Mouse (Mus musculus) heart, embryonic 11.5 days (tissue): ENCODE data around the gene Tubd1. TPM values are rescaled to one million over a fixed set of nuclear protein-coding genes. Genes with fewer than 3 reads are reported as not detected.

Experiments
- ATAC-seq: fragments of 200-750 bp; cut with Nextera tagmentation; replicated peaks from 2 replicates; pipeline ENCODE4 v1.8.0; 2017; ENCODE audit warnings: moderate library complexity; ENCODE audit not compliant: insufficient number of reproducible peaks, low FRiP score, low TSS enrichment
- H3K27ac ChIP-seq: fragments of 300-500 bp; sonication (generic); 2 replicates; pipeline ENCODE4 v1.5.1; 2014; ENCODE audit warnings: mild to moderate bottlenecking, low read depth, low read length
- H3K27me3 ChIP-seq: fragments of 300-500 bp; sonication (generic); 2 replicates; pipeline ENCODE4 v1.6.1; 2014; ENCODE audit warnings: mild to moderate bottlenecking, low read length, mixed read lengths; ENCODE audit not compliant: control insufficient read depth, insufficient read depth
- H3K36me3 ChIP-seq: fragments of 300-500 bp; sonication (generic); 2 replicates; pipeline ENCODE4 v1.6.1; 2014; ENCODE audit warnings: mild to moderate bottlenecking, low read length, moderate library complexity, mixed read lengths; ENCODE audit not compliant: control insufficient read depth, insufficient read depth
- H3K4me1 ChIP-seq: fragments of 300-500 bp; sonication (generic); 2 replicates; pipeline ENCODE4 v1.6.1; 2014; ENCODE audit warnings: low read length; ENCODE audit not compliant: control insufficient read depth, insufficient read depth
- H3K4me2 ChIP-seq: fragments of 300-500 bp; sonication (generic); 2 replicates; pipeline ENCODE4 v1.6.1; 2014; ENCODE audit warnings: mild to moderate bottlenecking, moderate library complexity
- H3K4me3 ChIP-seq: fragments of 300-500 bp; sonication (generic); 2 replicates; pipeline ENCODE4 v1.5.1; 2014; ENCODE audit warnings: low read depth, low read length
- H3K9ac ChIP-seq: fragments of 300-500 bp; sonication (generic); 2 replicates; pipeline ENCODE4 v1.6.1; 2014; ENCODE audit warnings: mild to moderate bottlenecking, low read depth, low read length, moderate library complexity
- H3K9me3 ChIP-seq: fragments of 300-500 bp; sonication (generic); replicated peaks from 2 replicates; pipeline ENCODE4 v1.6.1; 2016; ENCODE audit warnings: low read length; ENCODE audit not compliant: control insufficient read depth
- WGBS: fragments of 180-500 bp; shearing (Covaris S2); extraction: QIAGEN DNeasy Blood & Tissue Kit; methylation state at CpG from one replicate; pipeline ENCODE4 v1.1.7; 2014; ENCODE audit not compliant: insufficient replicate concordance; 5-methylcytosine and 5-hydroxymethylcytosine counted together
- polyA plus RNA-seq: library from polyadenylated mRNA; unstranded; fragments of >200 nt; fragmentation: Nextera tagmentation; extraction: Ambion mirVana; gene quantifications from 2 replicates; pipeline ENCODE4 v1.2.1, GENCODE M21; 2014

The Tubd1 gene
- polyA plus RNA-seq, 1 experiment from 2014 or later, result 12.2 TPM

DNA sequence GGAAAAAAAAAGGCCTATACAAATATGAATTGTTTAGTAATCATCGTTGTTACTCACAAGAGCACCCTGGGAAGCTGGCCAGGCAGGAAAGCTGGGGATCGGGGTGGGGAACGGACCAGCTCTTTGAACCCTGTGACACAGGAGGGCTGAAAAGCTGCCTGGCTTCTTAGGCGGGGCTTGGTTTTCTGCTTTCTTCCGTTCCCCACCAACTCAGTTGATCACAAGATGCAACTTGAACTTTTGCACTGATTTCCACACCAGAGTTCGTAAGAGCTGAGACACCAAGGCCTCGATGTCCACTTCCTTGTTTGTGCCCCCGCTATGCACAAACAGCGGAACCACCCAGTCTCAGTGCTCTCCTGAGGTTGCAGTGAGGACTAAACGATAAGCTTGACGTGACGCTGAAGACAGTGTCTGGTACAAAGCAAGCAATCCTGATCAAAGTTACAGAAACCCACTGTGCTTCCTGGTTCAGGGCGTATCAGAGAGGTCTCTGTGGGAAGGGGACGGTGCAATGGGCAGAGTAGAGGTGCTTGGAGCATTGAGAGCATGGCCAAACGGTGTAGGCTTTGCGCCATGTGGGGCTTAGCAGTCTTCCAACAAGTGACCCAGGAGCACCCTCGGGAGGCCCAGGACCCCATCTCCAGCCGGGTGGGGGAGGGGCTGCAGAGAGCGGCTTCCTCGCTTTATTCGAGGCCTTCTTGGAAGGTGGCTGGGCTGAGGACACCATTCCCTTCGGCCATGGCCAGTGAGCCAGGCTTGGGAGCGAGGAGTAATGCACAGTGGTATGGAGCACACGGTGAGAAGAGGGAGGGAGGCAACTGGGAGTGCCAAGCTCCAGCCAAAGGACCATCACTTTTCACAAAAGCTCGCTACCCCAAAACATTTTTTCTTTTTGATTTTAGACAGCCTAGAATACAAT is 34.3 kb downstream of the Tubd1 start:
- H3K36me3 ChIP-seq, result no peaks in the 10 kb centered on the region
- H3K4me1 ChIP-seq, result peaks cover 33% of the 10 kb centered on the region
- H3K4me2 ChIP-seq, result no peak overlapping the region
- H3K9me3 ChIP-seq, result no peaks in the 10 kb centered on the region
- H3K27me3 ChIP-seq, result no peaks in the 10 kb centered on the region
- 60% methylated on average over 25 of the region's 25 CpGs for WGBS
- no peak overlapping the region for H3K9ac ChIP-seq
- ATAC-seq, result no peak
- H3K4me3 ChIP-seq, result no peak overlapping the region
- no peak overlapping the region for H3K27ac ChIP-seq

DNA sequence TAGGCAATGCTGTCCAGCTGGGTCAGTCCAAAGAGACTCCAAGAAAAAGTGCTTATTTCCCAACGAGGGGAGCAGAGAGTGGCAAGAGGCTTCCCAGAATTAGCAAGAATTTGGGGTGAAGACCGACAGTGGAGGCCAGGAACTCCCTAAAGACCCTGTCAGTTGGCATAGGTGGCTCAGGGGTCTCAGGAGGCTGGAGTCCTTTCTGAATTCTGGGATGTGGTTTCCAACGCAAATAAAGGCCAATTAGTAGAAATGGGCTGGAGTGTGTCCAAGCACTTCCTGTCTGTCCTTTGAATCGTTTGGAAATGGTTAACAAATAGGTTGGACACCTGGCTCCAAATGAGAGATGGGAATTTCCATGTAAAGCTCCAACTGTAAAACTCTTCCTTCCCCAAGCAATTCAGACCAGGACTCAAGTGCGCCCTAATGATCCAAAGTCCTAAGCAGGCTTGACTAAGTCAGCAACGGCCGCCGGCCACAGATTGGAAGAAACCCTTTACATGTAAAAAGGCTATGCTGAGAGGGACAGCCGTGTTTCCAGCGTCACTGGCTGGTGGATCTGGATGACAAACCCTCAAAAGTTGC is 35.0 kb downstream of the Tubd1 start:
- Histone ChIP-seq H3K4me1 (peaks cover 34% of the 10 kb centered on the region), H3K36me3 (no peaks in the 10 kb centered on the region), H3K9ac (no peak overlapping the region), H3K27me3 (no peaks in the 10 kb centered on the region), H3K9me3 (no peaks in the 10 kb centered on the region), H3K4me2 (no peak overlapping the region), H3K27ac (no peak overlapping the region), H3K4me3 (no peak overlapping the region)
- WGBS, result 81% methylated on average over 10 of the region's 10 CpGs
- ATAC-seq, result no peak

DNA sequence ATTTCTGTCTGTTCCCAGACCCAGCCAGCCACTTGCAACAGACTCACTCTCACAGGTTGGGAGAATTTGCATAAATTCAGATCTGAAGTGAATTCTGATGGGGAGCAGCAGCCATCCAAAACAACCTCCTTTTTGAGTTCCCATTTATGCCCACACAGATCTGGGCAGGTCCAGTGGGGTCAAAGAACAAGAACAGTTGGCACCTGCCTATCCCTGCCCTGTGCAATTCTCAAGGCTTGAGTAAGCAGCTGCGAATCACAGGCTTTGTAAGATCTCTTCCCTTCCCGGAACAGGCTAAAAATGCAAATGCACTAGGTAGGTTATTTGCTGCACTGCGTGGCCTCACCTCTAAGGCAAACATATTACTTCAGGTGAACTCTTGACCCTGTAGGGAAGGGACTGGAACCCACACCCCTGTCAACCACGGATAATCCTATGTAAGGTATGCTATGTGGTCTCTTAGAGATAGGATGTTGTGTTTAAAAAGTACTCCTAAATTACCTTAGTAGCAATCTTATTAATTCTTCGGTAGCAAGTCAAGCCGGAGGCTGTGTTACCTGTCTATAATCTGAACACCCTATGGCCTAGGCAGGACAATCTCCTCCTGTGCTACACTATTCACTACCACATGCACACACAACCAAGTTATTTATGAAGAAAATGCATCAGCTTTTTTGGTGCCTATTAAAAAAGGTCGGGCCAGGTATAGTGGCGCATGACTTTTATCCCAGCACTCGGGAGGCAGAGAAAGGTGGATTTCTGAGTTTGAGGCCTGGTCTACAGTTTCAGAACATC is 35.7 kb downstream of the Tubd1 start:
- Histone ChIP-seq H3K27me3 (no peaks in the 10 kb centered on the region), H3K27ac (peak overlapping the region; percentile 67; the same call in 1 of the 2 replicates), H3K4me1 (peaks cover 34% of the 10 kb centered on the region), H3K36me3 (no peaks in the 10 kb centered on the region), H3K4me2 (no peak overlapping the region; the same call in 1 of the 2 replicates), H3K4me3 (no peak overlapping the region), H3K9ac (no peak overlapping the region), H3K9me3 (no peaks in the 10 kb centered on the region)
- 81% methylated on average over 9 of the region's 9 CpGs for WGBS
- ATAC-seq, result no peak

DNA sequence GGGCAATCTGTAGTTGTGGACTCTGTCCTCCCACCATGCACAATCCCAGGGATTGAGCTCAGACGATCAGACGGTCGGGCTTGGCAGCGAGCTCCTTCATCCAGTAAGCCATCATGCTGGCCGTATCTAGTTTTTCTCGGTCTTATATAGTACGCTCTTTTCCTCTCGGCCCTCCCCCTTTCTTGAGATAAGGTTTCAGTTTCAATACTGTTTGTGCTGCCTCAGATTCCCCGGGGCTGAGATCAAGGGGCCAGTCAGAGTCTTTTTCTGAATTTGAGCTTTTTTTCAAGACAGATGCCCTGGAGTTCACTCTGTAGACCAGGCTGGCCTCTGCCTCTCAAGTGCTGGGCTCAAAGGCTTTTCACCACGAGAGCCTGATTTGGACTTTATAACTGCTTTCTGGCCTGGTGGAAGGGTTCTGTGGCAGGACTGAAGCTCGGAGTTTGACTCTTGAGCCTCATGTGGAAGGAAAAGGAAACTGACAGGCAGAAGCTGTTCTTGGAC is 36.5 kb downstream of the Tubd1 start:
- H3K27me3 ChIP-seq, result no peaks in the 10 kb centered on the region
- peak overlapping the region; percentile 51 for H3K4me2 ChIP-seq
- 22% methylated on average over 11 of the region's 11 CpGs for WGBS
- peak overlapping the region; percentile 12; the same call in 1 of the 2 replicates for H3K9ac ChIP-seq
- no peaks in the 10 kb centered on the region for H3K36me3 ChIP-seq
- H3K9me3 ChIP-seq, result no peaks in the 10 kb centered on the region
- H3K27ac ChIP-seq, result peak overlapping the region; percentile 67
- H3K4me3 ChIP-seq, result peak overlapping the region; percentile 17; the same call in 1 of the 2 replicates
- peaks cover 32% of the 10 kb centered on the region for H3K4me1 ChIP-seq
- ATAC-seq, result no peak

DNA sequence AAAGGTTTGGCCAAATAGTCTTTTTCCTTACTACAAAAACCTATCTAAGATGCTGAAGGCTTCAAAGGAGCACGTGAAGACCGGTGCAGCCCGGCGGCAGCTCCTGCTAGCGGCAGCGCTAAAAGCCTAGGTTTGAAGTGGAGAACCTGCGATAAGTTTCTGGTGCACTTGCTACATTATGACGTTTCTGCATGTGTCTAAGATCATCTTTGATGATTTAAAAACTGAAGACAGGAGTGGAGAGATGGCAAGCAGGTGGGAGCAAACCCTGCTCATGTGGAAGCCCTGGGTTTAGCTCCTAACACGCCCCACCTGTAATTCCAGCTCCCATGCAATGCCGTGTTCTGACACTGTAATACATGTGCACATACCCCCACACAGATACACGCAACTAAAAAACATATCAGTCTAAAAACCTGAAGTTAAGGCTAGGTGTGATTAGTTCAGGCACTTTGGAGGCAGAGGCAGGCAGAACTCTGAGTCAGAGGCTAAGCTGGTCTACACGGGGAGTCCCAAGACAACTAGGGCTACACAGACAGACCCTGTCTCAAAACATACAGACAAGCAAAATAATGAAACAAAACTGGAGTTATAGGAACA is 37.3 kb downstream of the Tubd1 start:
- no peak for ATAC-seq
- no peak overlapping the region for H3K9ac ChIP-seq
- H3K36me3 ChIP-seq, result no peaks in the 10 kb centered on the region
- H3K4me1 ChIP-seq, result peaks cover 28% of the 10 kb centered on the region
- peak overlapping the region; percentile 67 for H3K27ac ChIP-seq
- H3K4me2 ChIP-seq, result no peak overlapping the region
- 78% methylated on average over 12 of the region's 12 CpGs for WGBS
- H3K27me3 ChIP-seq, result no peaks in the 10 kb centered on the region
- H3K9me3 ChIP-seq, result no peaks in the 10 kb centered on the region
- no peak overlapping the region for H3K4me3 ChIP-seq

DNA sequence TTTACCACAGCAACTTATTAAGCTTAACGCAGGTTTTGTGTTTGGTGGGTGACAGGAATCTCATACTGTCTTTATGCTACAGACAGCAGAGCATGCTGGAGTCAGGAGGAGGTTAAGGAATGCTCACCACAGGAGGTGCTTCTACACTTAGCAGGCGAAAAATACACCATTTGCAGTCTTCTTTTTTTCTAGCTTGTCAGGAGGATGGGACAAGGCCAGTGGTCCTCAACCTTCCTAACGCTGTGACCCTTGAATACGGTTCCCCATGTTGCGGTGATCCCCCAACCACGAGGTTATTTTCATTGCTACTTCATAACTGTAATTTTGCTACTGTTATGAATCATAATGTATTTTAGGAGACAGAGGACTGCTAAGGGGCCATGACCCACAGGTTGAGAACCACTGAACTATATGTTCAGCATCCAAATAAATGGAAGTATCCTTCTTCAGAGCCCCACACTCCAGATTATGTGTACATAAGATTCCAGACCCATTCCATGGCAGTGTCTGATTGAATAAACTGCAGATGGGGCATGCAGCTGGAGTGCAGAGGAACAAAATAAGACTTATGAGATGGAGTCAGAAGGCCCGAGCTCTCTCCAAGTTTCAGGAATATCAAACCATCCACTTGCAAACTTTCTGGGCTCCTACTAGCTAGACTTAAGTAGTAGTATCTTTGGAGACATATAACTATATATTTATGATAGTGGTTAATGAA is 37.9 kb downstream of the Tubd1 start:
- ATAC-seq, result no peak
- Histone ChIP-seq H3K36me3 (no peaks in the 10 kb centered on the region), H3K4me2 (no peak overlapping the region), H3K27ac (peak overlapping the region; percentile 47; the same call in 1 of the 2 replicates), H3K9ac (no peak overlapping the region), H3K4me1 (peaks cover 23% of the 10 kb centered on the region), H3K4me3 (no peak overlapping the region), H3K9me3 (no peaks in the 10 kb centered on the region), H3K27me3 (no peaks in the 10 kb centered on the region)
- 80% methylated on average over 7 of the region's 7 CpGs for WGBS

DNA sequence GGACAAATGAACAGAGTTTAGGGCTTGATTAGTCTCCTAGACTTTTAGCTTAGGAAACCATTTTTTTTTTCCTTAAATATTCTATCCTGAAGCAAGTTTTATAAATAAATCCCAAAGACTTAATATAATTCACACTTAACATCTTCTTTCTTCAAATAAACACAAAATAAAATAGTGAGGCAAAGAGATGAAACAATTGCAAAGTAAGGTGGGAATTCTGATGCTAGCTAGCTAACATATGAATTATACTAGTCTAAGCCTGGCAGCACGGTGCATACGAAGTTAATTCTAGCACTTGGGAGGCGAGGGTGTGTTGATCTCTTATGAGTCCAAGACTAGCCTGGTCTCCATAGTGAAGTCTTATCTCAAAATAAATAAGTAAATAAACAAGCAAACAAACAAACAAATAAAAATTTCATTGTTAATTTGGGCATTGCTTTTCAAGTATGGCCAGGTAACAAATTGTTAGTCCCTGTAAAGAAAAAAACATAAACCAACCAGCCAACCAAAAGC is 38.6 kb downstream of the Tubd1 start:
- WGBS, result 84% methylated on average over 3 of the region's 3 CpGs
- Histone ChIP-seq H3K4me1 (peaks cover 27% of the 10 kb centered on the region), H3K9me3 (no peaks in the 10 kb centered on the region), H3K4me2 (no peak overlapping the region), H3K4me3 (no peak overlapping the region), H3K9ac (no peak overlapping the region), H3K27me3 (no peaks in the 10 kb centered on the region), H3K27ac (no peak overlapping the region), H3K36me3 (no peaks in the 10 kb centered on the region)
- no peak for ATAC-seq
